Mouse (Mus musculus) megakaryocyte, embryonic 14.5 days (primary cell): ENCODE measurements around the gene Copz2.

Source experiments
- FLI1 ChIP-seq: IDR thresholded peaks from 2 replicates; pipeline ENCODE4 v1.6.1; 2012; ENCODE audit warnings: low read length, inconsistent platforms, mixed read lengths
- GATA1 ChIP-seq: IDR thresholded peaks from 3 replicates; pipeline ENCODE4 v1.6.1; 2012; ENCODE audit warnings: mixed read lengths, low read length, inconsistent platforms, borderline replicate concordance

GRCm38 (mm10) chr11:96808066-96808465 lies 41.6 kb upstream of the Copz2 start:
- TF ChIP-seq FLI1 (no peak), GATA1 (no peak)
